Mouse (Mus musculus): Measurements from ENCODE around the gene Chn2. TPM values are rescaled to one million over a fixed set of nuclear protein-coding genes. Genes with fewer than 3 reads are reported as not detected.

Chn2 gene
- total and polyA plus RNA-seq, 3 experiments = not detected

GRCm38 (mm10) chr6:54279391-54279790 lies 240.0 kb downstream of the Chn2 start:
- Histone ChIP-seq H3K9me3 (replicated peaks; ENCODE audit: insufficient read depth, low read length) (no peaks in the 10 kb centered on the region), H3K27me3 (ENCODE audit: control insufficient read depth in 1 of 2, insufficient read depth in 2 of 2, low read length in 2 of 2) (no peaks in the 10 kb centered on the region), H3K4me3 (ENCODE audit: control insufficient read depth in 1 of 2, insufficient read depth in 1 of 2, low read depth in 2 of 2, low read length in 2 of 2) (no peak overlapping the region), H3K79me2 (ENCODE audit: control insufficient read depth, insufficient read depth, low read length, poor library complexity) (no peaks in the 10 kb centered on the region), H3K36me3 (ENCODE audit: control insufficient read depth in 1 of 2, insufficient read depth in 2 of 2, low read length in 2 of 2) (no peaks in the 10 kb centered on the region), H3K27ac (ENCODE audit: control insufficient read depth, low read depth, low read length) (no peak overlapping the region), H3K4me1 (ENCODE audit: control insufficient read depth in 1 of 2, insufficient read depth in 2 of 2, low read length in 2 of 2) (no peaks in the 10 kb centered on the region), H3K9ac (ENCODE audit: control insufficient read depth, low read depth, low read length, poor library complexity, severe bottlenecking) (no peak overlapping the region)
- no peak for DNase-seq (ENCODE audit: low read depth, low spot score)
- no peak for TF ChIP-seq TCF12 (IDR thresholded peaks at IDR 0.05; ENCODE audit: low read depth, low read length)
- no peak for TF ChIP-seq MYC (IDR thresholded peaks at IDR 0.05; ENCODE audit: low read depth, low read length)
- TF ChIP-seq MYB (IDR thresholded peaks at IDR 0.05; ENCODE audit: low read depth, low read length) = no peak
- no peak for TF ChIP-seq NRF1 (IDR thresholded peaks at IDR 0.05; ENCODE audit: insufficient read depth, low read depth, low read length, poor library complexity, severe bottlenecking)
- no peak for TF ChIP-seq SIN3A (IDR thresholded peaks at IDR 0.05; ENCODE audit: low read length)
- no peak for TF ChIP-seq E2F4 (IDR thresholded peaks at IDR 0.05; ENCODE audit: borderline replicate concordance, low read depth, low read length)
- TF ChIP-seq ELF1 (IDR thresholded peaks at IDR 0.05; ENCODE audit: low read depth, low read length) = no peak
- no peak for TF ChIP-seq TAL1 (IDR thresholded peaks at IDR 0.05; ENCODE audit: low read length)
- no peak for TF ChIP-seq RAD21 (IDR thresholded peaks at IDR 0.05; ENCODE audit: low read depth, low read length)

- no peaks in the 10 kb centered on the region for H3K9me3 ChIP-seq (replicated peaks; ENCODE audit: insufficient read depth, low read length)
- H3K4me1 ChIP-seq (ENCODE audit: control insufficient read depth in 1 of 2, insufficient read depth in 2 of 2, low read length in 2 of 2) = no peaks in the 10 kb centered on the region
- no peak for DNase-seq (ENCODE audit: low read depth, low spot score)
- H3K27me3 ChIP-seq (ENCODE audit: control insufficient read depth in 1 of 2, insufficient read depth in 2 of 2, low read length in 2 of 2) = no peaks in the 10 kb centered on the region
- no peak overlapping the region for H3K4me3 ChIP-seq (ENCODE audit: control insufficient read depth in 1 of 2, insufficient read depth in 1 of 2, low read depth in 2 of 2, low read length in 2 of 2)
- H3K27ac ChIP-seq (ENCODE audit: control insufficient read depth, low read depth, low read length) = no peak overlapping the region
- no peak overlapping the region for H3K9ac ChIP-seq (ENCODE audit: control insufficient read depth, low read depth, low read length, poor library complexity, severe bottlenecking)
- H3K36me3 ChIP-seq (ENCODE audit: control insufficient read depth in 1 of 2, insufficient read depth in 2 of 2, low read length in 2 of 2) = no peaks in the 10 kb centered on the region
- TF ChIP-seq USF2 (IDR thresholded peaks at IDR 0.05; ENCODE audit: borderline replicate concordance in 1 of 2, insufficient read depth in 1 of 2, low read depth in 1 of 2, low read length in 2 of 2) = no peak
- TF ChIP-seq GATA1 (IDR thresholded peaks at IDR 0.05; ENCODE audit: low read depth, low read length) = no peak
- TF ChIP-seq JUND (IDR thresholded peaks at IDR 0.05; ENCODE audit: low read depth, low read length) = no peak
- TF ChIP-seq POLR2AphosphoS5 (IDR thresholded peaks at IDR 0.05; ENCODE audit: borderline replicate concordance, low read depth, low read length) = no peak
- TF ChIP-seq E2F4 (IDR thresholded peaks at IDR 0.05; ENCODE audit: borderline replicate concordance, low read depth, low read length) = no peak
- no peak for TF ChIP-seq POLR2A (IDR thresholded peaks at IDR 0.05; ENCODE audit: control insufficient read depth in 1 of 2, insufficient read depth in 1 of 2, low read depth in 1 of 2, low read length in 2 of 2, poor library complexity in 1 of 2)
- no peak for TF ChIP-seq GABPA (IDR thresholded peaks at IDR 0.05; ENCODE audit: low read depth, low read length)
- TF ChIP-seq TBP (IDR thresholded peaks at IDR 0.05; ENCODE audit: low read depth, low read length) = no peak
- no peak for TF ChIP-seq CTCF (IDR thresholded peaks at IDR 0.05 in 2 of 3, conservative IDR thresholded peaks at IDR 0.05 in 1 of 3; ENCODE audit: control insufficient read depth in 1 of 3, insufficient read depth in 1 of 3, low read depth in 2 of 3, low read length in 3 of 3, poor library complexity in 1 of 3, severe bottlenecking in 1 of 3)
- TF ChIP-seq TAL1 (IDR thresholded peaks at IDR 0.05; ENCODE audit: low read length) = no peak
- TF ChIP-seq HCFC1 (IDR thresholded peaks at IDR 0.05; ENCODE audit: low read depth, low read length) = no peak
- no peak for TF ChIP-seq MAZ (IDR thresholded peaks at IDR 0.05; ENCODE audit: low read depth, low read length)
- no peak for TF ChIP-seq NRF1 (IDR thresholded peaks at IDR 0.05; ENCODE audit: insufficient read depth, low read depth, low read length, poor library complexity, severe bottlenecking)
- H3K79me2 ChIP-seq (ENCODE audit: control insufficient read depth, insufficient read depth, low read length, poor library complexity) = no peaks in the 10 kb centered on the region
These were observed 240.9 kb downstream of the Chn2 start for GRCm38 (mm10) chr6:54280248-54280647.
